Mouse (Mus musculus) cerebellum, adult 8-10 months (tissue): ENCODE measurements around the gene Trit1.
A peak's percentile ranks its signal among the peaks of the same experiment; 100 is the strongest.
"Not testable (repeated sequence)": the region's sequence is repeated elsewhere in the genome, so short reads cannot be mapped to it uniquely, and the experiment has no call there.

Source experiments
- DNase-seq: peaks from one replicate; pipeline ENCODE4 v3.0.0; 2022

Trit1 gene

GRCm38 (mm10) chr4:123016451-123016957 is at the start of gene Trit1:
Gene Trit1 (plus strand): TSS chr4:123016597.
- DNase-seq, result peak; percentile 89

- no peak for DNase-seq
Observed at GRCm38 (mm10) chr4:122968106-122968505, 48.3 kb upstream of the Trit1 start.

- no peak for DNase-seq
Observed at GRCm38 (mm10) chr4:122971191-122971590, 45.2 kb upstream of the Trit1 start.

- no peak for DNase-seq
Observed at GRCm38 (mm10) chr4:122971646-122972045, 44.8 kb upstream of the Trit1 start.

GRCm38 (mm10) chr4:122972056-122972455 is 44.3 kb upstream of the Trit1 start:
- no peak for DNase-seq

GRCm38 (mm10) chr4:122974976-122975520 is 41.3 kb upstream of the Trit1 start:
- DNase-seq, result no peak

GRCm38 (mm10) chr4:122976885-122977284 is 39.5 kb upstream of the Trit1 start:
- no peak for DNase-seq

GRCm38 (mm10) chr4:122978850-122979249 is 37.5 kb upstream of the Trit1 start:
- DNase-seq, result no peak

- no peak for DNase-seq
Observed at GRCm38 (mm10) chr4:122979826-122980225, 36.6 kb upstream of the Trit1 start.

GRCm38 (mm10) chr4:122980684-122981083 is 35.7 kb upstream of the Trit1 start:
- no peak for DNase-seq

- DNase-seq, result no peak
Observed at GRCm38 (mm10) chr4:122981238-122981637, 35.2 kb upstream of the Trit1 start.

GRCm38 (mm10) chr4:122981930-122982329 is 34.5 kb upstream of the Trit1 start:
- no peak for DNase-seq

- DNase-seq, result no peak
Observed at GRCm38 (mm10) chr4:122982537-122982936, 33.9 kb upstream of the Trit1 start.

GRCm38 (mm10) chr4:122983486-122984261 is 32.7 kb upstream of the Trit1 start:
- no peak for DNase-seq

- no peak for DNase-seq
Observed at GRCm38 (mm10) chr4:122985110-122985509, 31.3 kb upstream of the Trit1 start.

GRCm38 (mm10) chr4:122987421-122987820 is 29.0 kb upstream of the Trit1 start:
- DNase-seq, result no peak

GRCm38 (mm10) chr4:122988004-122988403 is 28.4 kb upstream of the Trit1 start:
- DNase-seq, result not testable (repeated sequence)

GRCm38 (mm10) chr4:122991177-122991576 is 25.2 kb upstream of the Trit1 start:
- no peak for DNase-seq

- DNase-seq, result no peak
Observed at GRCm38 (mm10) chr4:122992276-122992675, 24.1 kb upstream of the Trit1 start.

- peak; percentile 86 for DNase-seq
Observed at GRCm38 (mm10) chr4:122995404-122996220, 20.8 kb upstream of the Trit1 start, which contains the start of gene Mycl. Gene Mycl (plus strand): TSS chr4:122995652.

- DNase-seq, result peak; percentile 23
Observed at GRCm38 (mm10) chr4:122996221-122996617, 20.2 kb upstream of the Trit1 start.

- no peak for DNase-seq
Observed at GRCm38 (mm10) chr4:122996618-122997381, 19.6 kb upstream of the Trit1 start.
